Mouse (Mus musculus) urinary bladder, adult 18-20 months (tissue): ENCODE results near the gene Ftsj3.
"Not testable (repeated sequence)": the region's sequence is repeated elsewhere in the genome, so short reads cannot be mapped to it uniquely, and the experiment has no call there.

Experiments
- DNase-seq, 2 experiments: peaks; one replicate each; pipeline ENCODE4 v3.0.0; 2022; ENCODE audit warnings: low spot score in 2 of 2, mixed read lengths in 2 of 2

The Ftsj3 gene

GRCm38 (mm10) chr11:106201337-106202122, 54.3 kb downstream of the Ftsj3 start:
- no peak for DNase-seq

- no peak for DNase-seq
Observed at GRCm38 (mm10) chr11:106200756-106201155, 55.1 kb downstream of the Ftsj3 start.

GRCm38 (mm10) chr11:106199997-106200396, 55.9 kb downstream of the Ftsj3 start:
- DNase-seq = not testable (repeated sequence)
